Mouse (Mus musculus) lung, adult 18-20 months (tissue): ENCODE data around the gene Rpa1.
A peak's percentile ranks its signal among the peaks of the same experiment; 100 is the strongest.
"Not testable (repeated sequence)": the region's sequence is repeated elsewhere in the genome, so short reads cannot be mapped to it uniquely, and the experiment has no call there.

ENCODE experiments used
- DNase-seq, 2 experiments: peaks; one replicate each; pipeline ENCODE4 v3.0.0; 2022; ENCODE audit warnings: mixed read lengths in 2 of 2

Rpa1 gene

DNA sequence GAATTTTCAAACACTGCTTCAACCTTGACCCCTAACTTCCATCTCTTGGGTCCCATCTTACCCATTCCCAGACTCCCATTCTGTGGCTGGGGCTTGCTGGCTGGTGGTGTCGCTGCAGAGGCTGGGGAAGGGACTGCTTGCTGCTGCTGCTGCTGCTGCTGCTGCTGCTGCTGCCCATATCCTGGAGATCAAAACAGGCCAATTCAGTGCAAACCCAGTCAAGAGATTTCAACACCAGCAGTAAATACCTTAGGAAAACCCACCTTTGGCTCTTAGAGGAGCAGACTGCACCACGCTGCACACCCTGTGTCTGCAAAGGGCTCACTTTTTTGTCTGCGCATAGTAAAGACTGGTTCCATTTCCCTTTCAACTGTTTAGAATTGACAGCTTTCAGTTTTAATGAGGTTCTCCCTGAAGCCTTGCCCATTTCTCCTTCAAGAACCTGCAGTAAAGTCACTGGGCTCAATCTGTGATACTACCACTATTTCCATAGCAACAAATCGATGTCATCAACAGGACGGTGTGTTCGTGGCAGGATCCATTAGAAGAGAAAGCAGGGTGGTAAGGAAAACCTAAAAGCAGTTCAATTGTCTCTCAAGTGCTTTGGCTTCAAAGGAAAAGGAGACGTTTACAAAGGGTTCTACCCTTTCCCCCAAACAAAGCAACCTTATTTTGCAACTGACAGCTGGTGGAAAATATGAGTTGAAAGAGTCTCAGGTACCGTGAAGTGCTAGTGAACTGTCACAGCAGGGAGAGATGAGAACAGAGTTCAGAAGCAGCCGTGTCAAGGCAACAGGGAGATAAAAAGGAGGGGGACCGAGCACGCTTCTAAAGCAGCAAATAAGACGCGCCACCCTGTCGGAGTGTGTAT lies 29.5 kb downstream of the Rpa1 start:
- no peak for DNase-seq

DNA sequence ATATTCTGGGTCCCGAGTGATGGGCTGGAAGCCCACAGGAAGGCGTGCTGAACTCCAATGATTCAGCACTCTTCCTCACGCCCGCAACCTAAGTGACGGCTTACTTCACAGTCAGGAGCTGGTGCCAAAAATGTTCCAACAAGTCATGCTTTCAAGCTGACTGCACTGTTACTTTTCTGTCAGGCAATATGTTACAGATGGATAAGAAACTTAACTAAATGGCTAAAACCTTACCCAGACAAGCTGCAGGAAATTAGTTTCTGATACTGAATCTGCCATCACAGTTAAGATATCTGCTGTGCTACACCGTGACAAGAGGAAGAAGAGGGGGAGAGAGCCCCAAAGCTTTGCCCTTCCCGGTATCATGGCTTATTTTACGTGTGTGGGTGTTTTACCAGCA lies 34.3 kb downstream of the Rpa1 start:
- no peak for DNase-seq

DNA sequence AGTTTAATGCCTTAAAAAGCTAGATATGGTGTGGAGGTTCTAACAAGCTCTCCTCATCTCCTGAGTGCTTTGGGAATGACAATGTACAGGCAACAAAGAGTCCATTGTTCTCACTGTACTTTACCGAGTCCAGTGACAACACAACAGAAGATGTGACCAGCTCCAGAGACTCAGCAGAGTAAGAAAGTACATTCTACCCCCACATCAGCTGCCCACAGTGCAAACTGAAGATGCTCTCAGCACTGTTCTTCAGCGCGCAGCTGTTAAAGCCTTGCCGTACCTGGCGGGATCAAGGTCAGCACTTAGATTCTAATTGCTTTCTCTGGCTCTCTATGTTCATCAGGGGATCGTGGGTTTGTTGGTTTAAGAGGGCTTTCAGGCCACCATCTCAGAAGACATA lies 36.4 kb downstream of the Rpa1 start:
- DNase-seq, result no peak

DNA sequence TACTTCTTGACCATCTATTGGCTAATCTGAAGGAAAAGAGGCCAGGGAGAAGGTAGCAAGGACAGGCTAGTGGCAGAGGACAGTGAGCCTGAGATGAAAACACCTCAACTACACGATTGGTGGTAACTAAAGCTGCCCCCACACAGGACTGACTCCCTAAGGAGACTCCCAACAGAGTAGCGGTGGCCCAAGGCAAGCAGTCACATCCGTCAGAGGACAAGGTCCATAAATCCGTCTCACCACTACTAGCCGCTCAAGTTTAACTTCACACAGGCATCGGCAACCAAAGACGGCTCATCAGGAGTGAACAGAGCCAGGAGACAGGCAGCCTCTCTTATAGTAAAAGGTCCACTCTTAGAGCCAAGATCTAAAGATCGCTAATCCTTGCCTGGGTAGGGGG lies 37.3 kb downstream of the Rpa1 start:
- DNase-seq, result no peak

DNA sequence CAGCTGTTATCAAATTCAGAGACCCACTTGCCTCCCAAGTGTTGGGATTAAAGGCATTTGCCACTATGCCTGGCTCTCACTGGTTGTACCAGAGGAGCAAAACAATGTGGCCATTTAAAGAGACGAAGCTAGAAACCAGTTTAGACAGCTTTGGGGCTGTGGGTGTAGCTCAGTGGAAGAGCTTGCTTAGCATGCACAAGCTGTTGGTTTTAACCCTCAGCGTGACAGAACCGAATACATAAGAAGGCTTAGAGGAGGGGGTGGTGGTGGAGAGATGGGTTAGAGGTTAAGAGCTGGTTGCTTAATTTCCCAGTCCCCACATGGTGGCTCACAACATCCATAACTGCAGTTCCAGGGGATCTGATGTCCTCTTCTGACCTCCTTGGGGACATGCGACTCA lies 39.5 kb downstream of the Rpa1 start:
- DNase-seq, result no peak

DNA sequence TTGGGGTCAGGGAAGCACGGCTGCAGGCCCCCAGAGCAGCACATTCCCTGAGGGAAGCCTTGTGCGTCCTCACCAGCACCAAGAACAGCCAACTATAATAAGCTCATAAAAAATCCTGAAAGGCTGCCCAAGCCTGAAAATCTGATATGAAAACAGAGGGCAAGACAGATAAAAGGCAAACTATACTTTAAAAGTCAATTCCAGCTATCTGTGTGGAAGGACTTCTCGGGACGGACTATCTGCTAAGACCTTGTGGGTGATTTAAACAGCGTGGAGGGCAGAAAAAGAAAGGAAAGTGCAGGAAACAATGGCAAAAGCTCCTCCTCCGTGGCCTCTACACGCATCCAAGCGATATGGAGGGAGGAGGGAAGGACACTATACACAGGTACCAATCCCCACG lies 43.3 kb downstream of the Rpa1 start:
- DNase-seq, result no peak

DNA sequence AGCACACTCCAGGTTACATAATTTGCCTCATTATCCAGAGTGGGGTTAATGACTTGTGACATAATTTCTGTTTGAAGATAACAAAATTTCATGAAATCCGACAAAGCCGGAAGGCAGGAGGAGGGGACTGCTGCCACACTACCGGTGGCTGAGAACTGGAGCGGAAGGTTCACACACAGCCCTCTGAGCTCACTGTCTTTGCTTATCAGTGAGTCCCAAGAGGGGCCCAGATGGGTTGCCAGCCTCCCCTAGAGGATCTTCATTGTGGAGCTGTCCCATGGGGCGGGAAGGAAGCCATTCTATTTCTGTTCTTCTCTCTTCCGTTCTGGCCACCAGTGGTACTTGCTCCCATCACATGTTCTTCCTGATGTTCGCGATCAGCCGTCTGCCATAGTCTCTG lies 47.2 kb downstream of the Rpa1 start:
- no peak for DNase-seq

DNA sequence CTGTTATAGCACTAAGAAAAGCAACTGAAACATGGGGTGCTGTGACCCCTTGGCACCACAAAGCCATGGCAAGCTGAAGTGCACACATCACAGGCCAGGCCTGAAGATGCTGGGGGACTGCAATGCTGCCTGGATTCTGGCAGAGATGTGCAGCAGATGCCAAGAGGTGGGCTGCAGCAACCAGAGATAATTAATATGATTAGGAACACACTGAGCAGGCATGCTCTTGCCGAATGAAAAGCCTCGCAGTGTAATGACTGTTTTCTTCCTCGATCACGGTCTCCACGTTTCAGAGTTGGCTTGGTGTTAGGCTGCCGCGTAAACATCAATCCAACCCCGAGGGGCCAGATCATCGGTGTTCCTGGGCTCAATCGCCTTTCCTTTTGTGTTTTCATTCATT lies 48.3 kb downstream of the Rpa1 start:
- no peak for DNase-seq

DNA sequence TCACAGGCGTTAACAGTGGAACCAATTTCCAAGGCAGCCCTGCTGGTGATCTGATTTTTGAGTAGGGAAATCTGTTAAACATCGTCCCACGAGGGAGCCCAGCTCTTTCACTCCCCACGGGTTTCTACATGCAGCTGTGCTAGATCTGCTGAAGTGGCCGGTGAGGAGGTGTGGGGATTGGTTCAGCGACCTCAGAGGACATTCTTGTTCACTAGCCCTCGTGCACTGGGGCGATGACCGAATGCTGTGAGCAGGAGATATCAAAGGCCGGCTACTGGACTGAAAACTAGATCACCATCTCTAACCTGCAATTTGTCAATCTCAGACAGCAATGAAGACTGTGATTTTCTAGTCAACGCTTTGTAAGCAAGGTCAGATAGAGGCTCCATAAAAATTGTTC lies 49.6 kb downstream of the Rpa1 start:
- DNase-seq, result peak in 1 of 2 experiments; percentile 51

DNA sequence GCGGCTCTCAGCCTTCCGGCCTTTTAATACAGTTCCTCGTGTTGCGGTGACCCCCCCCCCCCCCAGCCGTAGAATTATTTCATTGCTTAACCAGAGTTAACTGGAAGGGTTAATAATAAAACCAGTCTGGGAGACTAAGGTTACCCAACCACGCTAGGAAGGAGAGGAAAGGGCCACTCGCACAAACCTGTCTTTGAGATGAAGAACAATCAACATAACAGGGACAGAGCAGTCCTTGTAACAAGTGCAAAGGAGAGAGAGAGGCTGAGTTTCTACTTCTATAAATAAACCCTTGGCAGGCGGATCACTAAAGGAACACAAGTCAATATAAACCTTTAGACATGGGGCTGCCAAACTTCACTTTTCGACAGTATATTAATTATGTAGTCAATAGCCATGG lies 50.5 kb downstream of the Rpa1 start:
- peak in 1 of 2 experiments; percentile 36 for DNase-seq

DNA sequence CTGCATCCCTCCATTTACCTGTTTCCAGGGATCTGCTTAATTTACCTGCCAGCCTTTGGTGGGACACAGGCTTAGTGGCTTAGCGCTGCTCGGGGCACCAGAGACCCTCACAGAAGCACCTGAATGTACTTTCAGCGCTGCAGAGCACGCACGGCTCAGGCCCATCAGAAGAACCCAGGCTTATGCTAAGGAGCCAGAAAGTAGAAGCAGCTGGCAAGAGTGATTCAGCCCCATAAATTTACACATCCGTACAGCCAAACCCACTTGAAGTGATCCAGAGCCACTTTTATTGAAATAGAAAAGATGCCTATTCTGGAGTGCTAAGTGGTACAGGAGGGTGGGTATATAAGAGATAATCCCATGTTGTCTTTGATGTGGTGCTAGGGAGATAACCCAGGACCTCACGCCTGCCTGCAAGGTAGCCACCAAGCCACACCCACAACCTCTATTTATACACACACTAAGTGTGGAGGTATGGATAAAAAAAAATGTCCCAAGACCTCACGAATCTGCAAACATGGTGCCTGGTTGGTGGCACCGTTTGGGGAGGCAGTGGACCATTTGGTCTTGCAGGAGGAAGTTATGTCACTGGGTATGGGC lies 51.6 kb downstream of the Rpa1 start:
- no peak for DNase-seq

DNA sequence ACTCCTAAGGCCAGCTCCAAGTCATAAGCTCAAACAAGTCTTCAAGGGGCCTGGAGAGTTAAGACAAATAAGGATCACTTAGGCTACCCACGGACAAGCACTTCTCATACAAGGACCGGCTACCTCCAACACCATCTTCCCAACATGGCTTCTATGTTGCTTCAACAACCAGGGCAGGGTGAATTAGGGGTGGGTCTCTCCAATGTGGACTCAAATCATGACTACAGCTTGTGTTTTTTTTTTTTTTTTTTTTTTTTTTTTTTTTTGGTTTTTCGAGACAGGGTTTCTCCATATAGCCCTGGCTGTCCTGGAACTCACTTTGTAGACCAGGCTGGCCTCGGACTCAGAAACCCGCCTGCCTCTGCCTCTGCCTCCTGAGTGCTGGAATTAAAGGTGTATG lies 52.6 kb downstream of the Rpa1 start:
- DNase-seq, result not testable (repeated sequence)

DNA sequence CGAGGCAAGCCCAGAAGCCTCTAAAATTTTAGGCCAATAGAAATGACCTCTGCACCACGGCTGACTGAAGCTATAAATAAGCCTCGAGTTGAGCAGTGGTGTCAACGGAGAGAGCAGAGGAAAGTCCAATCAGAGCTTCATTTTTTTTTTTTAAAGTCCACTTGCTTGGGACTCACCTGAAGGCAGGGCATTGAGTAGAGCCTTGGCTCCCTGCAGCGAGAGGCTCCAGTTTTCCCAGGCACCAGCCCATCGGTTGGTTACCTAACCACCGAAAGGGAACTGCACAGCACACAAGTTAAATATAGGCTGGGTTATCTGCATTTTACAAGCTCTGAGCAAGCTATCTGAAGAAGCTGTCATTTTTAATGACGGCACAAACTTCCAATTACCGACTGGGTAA lies 53.3 kb downstream of the Rpa1 start:
- no peak for DNase-seq

DNA sequence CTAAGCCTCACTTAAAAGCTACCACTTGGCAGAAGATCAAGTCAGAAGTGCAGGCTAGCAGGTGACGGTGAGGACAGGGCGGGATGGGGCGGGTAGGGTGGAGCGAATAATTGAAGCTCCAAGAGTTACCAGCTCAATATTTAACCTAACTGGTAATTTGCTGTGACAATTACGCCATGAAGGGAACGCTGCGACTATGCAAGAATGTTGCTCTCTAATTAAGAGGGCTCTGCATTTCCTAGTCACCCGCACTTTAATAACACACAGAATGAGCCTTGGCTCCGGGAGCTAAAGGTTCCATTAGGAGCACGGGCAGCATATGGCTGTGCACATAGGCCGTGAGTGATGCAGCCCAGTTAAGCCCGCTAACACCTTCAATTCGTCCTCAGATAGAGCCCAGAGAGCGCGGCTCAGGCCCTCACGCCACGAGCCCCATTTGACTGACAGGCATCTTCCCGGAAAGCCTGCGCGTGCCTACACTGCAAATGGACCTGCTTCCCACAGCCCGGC lies 54.2 kb downstream of the Rpa1 start:
- no peak for DNase-seq

DNA sequence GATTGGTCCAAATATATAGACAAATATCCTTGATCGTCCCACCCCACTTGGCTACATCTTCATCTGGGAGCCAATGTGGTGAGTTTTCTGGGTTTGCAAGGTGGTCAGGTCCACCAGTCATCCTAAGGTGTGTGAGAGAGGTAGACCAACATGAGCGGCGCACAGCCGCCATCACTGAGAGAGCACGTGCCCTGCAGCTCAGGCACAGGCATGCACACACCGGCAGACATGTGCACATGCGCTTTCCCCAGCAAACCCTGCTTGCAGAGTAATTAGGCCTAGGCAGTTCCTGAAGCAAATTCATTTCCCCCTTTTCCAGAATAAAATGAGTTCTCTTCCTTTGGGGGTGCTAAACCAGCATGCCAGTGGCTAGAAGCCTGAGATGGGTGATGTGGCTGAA lies 55.8 kb downstream of the Rpa1 start:
- DNase-seq, result no peak

DNA sequence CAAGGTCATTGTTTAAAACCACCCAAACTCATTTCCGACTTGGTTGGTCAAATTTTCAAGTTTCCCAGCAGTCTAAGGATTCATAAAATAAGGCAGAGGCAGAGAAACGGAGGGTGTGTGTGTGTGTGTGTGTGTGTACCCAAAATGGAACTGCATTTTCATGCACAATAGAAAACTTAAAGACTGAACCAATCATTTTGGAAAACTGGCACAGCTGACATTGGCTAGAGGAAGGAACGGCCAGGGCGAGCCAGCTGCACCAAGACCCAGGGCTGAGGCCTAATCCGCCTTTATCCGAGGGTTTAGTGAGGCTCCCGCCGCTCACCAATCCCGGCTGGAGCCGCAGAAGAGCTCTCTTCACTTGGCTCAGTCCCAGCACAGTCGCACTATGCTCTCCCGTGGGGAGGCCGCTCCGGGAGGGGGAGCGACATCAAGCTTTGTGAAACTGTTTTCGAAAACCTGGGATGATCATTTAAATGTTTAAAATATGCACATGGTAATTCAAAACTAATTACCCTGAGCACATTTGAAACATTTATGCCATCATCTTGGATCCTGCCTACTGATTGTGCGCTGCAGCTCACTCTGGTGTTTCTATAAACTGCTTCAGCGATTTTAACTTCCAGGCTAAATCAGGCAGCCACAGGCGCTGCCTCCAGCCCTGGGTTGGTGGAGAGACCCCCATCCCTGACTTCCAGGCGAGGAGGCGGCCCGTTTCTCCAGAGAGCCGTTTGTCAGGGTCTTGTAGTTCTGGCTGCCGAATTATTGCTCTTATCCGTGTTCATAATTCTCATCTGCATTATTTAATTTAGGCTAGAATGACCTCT lies 56.5 kb downstream of the Rpa1 start:
- DNase-seq, result no peak

DNA sequence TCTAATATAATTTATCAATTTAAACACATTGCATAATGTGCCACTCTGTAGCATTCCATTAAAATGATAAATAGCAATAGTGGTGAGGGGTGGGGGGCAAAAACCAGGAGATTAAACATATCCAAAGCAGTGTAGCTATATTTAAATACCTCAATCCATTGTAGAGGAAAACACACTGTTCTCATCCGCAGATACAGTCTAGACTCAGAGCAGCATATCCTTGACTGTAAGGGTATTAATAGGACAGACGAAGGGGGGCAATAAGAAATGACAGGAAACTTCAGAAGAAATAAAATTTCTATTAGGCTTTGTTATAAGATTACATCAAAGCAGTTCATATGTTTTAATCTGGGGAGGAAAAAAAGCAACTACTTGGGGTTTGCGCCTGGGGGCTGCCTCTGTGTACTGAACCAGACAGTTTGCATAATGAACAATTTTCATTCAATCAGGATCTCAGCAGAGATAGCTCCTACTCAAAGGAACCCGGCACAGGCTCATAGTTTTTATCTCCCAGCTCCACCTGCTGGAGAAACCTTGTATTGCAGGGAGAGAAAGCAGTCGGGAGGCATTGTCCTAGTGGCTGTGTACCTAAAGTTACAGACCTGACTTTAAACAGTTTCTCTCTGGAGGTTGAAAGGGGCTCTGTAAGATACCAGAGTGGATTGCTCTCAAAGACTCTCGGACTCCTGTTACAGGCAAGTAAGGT lies 57.4 kb downstream of the Rpa1 start:
- peak; percentile 83 to 87 for DNase-seq

DNA sequence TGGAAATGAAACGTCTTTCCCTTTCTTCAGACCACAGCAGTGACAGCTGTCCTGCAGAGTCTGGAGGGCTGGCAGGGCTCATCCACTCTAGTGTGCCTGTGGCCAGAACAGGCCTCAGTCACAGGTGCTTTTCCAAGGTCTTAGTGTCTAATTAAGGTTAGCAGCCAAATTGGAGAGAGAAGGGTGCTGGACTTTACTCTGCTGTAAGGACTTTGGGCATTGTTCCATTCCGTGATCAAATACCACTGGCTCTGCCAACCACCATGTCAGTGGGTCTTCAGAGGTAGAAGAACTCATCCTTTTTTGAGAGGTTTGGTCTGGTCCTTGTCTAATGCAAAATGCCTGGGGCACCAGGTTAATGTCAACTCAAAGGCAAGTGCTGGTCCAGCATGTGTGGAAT lies 59.0 kb downstream of the Rpa1 start:
- DNase-seq, result no peak

DNA sequence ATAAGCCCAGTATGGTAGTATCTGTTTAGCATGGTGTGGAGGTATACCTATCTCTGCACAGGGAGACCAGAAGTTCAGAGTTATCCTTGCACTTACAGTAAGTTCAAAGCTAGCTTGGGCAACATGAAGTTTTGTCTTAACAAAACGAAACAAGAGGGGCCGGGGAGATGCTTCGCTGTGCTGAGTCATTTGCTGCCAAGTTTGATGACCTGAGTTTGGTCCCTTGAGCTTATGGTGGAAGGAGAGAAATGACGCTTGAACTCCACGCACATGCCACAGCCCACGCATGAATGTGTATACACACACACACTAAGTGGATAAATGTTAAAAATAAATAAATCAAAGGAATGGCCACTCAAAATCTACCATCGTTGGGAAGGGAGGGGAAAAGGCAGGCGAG lies 59.6 kb downstream of the Rpa1 start:
- no peak for DNase-seq

DNA sequence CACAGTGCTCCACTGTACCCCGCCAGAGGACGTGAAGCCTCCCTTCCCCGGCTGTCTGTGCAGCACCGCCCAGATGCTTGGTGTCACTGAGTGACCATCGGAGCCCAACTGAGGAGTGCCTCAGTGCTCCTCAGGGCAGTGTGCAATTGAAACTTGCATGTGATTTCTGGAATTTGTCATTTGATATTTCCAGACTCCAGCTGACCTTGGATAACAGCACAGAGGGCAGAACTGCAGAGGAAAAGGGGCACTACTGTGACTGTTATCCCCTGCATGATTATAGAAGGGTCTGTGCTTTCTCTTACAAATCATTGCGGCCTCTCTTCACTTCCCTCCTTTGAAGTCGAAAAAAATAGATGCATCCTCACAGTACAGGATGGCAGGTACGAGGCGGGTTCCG lies 60.2 kb downstream of the Rpa1 start:
- no peak for DNase-seq

DNA sequence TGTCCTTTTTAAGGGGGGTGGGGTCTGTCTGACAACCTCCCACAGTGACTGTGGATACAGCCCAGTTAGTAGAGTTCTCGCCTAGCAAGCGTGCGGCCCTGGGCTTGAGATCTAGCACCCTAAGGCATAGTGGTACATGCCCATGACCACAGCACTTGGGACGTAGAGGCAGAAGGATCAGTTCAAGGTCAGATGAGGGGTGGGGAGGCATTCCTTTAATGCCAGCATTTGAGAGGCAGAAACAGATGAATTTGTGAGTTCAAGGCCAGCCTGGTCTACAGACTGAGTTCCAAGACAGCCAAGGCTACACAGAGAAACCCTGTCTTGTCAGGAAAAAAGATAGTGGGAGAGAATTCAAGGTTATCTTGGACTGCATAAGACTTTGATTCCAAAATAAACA lies 61.3 kb downstream of the Rpa1 start:
- DNase-seq, result no peak

DNA sequence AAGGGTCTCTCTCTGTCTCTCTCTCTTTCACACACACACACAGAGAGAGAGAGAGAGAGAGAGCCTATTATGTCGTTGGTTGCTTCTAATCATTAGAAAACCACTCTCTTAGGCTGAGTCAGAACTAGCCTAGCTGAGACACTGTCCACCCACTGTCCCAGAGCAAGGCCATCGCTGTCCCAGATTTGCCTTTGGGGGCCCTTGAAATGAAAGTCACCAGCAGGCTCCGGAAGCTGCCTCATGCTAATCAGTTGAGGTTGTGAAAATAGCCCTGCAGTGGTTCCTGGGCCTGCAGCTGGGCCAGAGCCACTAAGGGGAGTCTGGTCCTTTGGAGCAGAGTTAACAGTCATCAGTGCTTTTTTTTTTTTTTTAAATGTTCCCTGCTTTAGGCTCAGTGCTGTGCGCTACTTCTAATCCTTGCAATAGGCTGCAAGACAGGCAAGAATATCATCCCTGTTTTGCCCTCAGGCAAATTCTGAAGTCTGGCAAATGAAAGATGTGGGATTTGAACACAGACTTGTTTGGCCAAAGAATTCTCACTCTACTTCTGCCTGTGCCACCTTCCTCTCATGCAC lies 62.1 kb downstream of the Rpa1 start:
- DNase-seq, result no peak

DNA sequence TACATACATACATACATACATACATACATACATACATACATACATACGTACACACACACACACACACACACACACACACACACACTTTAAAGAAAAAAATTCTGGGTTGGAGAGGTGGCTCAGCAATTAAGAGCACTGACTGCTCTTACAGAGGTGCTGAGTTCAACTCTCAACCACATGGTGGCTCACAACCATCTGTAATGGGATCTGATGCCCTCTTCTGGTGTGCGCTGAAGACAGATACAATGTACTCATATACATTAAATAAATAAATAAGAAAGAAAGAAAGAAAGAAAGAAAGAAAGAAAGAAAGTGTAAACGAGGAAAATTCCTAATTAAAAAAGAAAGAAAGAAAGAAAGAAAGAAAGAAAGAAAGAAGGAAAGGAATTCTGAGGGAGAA lies 64.3 kb downstream of the Rpa1 start:
- DNase-seq, result not testable (repeated sequence)
